Mouse (Mus musculus) monocyte, adult 5-6 weeks (primary cell): ENCODE results near the gene Hspb6. TPM values are rescaled to one million over a fixed set of nuclear protein-coding genes. Genes with fewer than 3 reads are reported as not detected.

Experiments used
- ATAC-seq: fragments of 153-309, 156-312 bp; replicated peaks from 2 replicates; pipeline ENCODE4 v1.8.0; 2017; ENCODE audit warnings: mild to moderate bottlenecking; ENCODE audit not compliant: low TSS enrichment, insufficient number of reproducible peaks, severe bottlenecking, poor library complexity, low FRiP score
- total RNA-seq: library from RNA; stranded (forward); fragments of 200-1000, 200-491, 200-594 nt; gene quantifications from 3 replicates; pipeline ENCODE4 v1.2.3, GENCODE M21; 2017

The Hspb6 gene
- total RNA-seq, 1 experiment from 2014 or later, result 0.19 TPM

DNA sequence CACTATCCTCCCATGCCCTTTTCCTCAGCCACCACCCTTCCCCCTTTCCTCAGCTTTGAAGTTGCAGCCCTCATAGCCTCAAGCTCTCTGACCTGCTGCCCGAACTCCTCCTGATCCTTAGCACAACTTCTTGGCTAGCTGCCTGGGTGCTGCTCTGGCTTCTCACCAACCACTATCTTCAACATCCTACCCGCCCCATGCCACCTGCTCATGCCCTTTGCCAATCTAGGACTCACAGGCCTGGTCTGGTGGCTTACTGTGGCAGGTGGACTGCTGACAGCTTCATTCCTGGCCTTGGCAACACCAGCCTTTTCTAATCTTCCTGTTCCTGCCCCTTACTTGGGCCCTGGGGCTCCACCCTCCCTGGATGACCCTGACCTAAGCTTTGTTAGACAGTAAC is 21.0 kb downstream of the Hspb6 start:
- ATAC-seq, result no peak

DNA sequence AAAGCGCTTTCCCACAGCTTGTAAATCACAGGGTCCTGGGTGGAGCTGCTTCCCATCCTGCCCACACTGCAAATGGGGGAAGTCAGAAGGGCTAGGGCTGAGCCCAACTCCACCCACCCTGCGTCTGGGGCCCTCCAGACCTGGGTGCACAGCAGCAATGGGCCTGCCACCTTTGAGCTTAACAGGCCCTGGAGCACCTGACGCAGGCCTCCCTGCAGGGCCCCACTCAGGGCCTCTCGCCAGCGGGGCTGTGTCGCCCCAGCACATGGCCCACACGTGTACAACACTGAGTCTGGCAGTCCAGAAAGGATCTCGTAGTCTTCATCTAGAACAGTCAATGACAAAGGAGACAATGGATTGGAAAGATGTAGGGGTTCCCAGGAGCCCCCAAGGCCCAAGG is 28.0 kb downstream of the Hspb6 start:
- no peak for ATAC-seq

DNA sequence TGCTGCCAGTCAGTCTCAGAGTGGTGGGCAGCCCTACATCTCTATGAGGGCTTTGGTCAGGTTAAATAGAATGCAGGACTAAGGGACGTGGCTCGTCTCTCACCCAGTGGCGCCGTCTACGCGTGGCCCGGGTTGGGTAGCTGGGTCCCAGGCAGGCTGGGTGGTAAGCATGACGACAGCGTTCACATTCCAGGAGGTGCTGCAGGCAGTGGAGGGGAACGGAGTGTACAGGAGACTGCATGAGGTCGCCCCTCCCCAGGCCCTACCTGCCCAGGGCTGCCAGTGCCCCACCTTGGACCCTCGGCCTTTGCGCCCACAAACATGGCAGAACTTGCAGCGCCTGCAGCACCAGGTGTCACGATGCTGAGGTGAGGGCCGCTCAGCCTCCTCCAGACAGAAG is 29.6 kb downstream of the Hspb6 start:
- no peak for ATAC-seq

DNA sequence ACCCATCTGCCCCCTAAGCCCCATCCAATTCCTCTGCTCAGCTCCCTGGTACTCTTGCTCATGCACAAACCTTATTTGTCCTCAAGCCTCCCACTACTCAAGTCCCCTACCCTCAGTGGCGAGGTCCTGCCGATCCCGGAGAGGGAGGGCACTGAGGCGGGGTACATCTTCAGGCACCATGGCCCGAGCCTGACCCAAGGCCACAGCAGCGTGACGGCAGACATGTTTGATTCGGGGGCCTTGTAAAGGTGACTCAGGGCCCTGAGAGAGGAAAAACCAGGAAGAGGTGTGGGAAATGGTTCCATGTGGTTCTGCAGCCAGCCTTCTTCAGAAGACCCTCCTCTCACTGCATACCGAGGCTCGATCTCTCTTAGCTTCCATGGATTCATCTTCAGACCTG is 32.4 kb downstream of the Hspb6 start:
- no peak for ATAC-seq

DNA sequence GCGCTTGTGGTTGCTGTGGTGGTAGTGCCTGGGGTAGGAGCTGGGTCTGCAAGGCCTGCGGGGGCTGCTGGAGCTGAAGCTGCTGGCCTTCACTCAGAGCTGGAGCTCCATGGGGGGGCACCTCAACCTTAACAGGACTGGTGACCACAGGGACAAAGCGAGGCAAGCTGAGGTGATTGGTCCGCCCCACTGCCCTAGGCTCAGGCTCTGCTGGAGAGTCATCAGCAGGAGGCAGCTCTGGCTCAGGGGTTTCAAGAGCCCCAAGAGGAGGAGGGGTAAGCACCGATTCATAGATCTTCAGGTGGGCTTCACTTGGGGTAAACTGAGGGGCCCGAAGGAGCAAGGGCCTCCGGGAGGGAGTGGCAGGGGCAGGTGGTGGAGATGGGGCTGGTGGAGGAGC is 33.2 kb downstream of the Hspb6 start:
- ATAC-seq, result no peak

DNA sequence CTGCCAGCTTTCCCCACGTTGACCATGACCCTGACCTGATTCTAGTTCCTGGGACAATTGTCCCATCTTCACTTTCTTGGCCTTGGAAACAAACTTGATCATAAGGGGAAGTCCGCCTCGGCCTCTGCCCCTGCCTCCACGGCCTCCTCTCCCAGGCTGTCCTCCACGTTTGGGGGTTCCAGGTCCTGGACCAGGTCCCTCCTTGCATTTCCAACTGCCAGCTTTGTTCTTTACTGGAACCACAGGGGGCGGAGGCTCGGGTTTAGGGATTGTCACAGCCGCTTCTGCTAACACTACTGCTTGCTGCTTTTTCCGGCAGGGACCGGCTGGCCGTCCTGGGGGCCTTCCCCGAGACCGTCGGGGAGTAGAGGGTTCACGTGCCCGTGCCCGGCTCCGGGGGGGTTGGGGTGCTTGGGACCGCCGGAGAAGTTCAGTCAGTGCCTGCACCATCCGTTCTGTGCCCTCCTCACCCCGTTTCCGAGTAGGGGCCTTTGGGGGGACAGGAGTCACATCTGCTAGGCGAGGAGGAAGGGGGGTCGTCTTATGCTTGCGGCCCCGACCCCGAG is 34.6 kb downstream of the Hspb6 start:
- ATAC-seq, result no peak

DNA sequence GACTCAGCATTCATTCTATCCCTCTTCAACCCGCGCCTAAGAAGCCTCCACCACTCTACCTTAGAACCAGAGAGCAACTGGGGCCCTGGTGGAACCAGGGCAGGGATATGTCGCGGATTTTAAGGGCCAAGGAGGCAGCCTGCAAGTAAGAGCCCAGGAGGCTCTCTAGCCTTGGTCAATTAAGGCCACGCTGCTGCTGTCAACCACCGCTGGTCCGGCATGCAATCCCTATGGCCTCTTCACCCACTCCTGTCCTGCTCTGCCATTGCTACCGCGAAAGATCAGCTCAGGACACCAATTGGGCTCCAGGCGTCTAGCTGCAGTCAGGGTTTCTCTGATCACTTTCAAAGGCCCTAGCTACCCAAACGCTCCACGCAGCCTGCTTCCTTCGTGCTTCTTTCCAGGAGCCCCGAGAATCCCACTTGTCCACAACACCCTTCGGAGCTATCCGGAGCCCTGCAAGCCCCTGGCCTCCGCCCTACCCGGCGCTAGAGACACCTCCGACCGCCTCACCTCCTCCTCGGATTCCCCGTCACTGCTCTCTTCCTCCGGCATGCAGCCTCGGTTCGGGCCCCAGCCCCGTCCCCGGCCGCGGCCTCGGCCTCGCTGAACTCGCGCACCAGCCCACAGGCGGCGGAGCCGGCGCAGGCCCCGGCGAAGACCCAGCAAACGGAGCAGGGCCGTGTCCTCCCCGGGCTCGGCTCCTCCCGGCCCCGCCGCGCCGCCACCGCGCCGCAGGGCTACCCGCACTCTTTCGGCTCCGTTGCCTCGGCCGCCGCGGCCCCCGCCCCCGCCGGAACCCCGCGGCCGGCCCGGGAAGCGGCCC is 36.1 kb downstream of the Hspb6 start:
- no peak for ATAC-seq

DNA sequence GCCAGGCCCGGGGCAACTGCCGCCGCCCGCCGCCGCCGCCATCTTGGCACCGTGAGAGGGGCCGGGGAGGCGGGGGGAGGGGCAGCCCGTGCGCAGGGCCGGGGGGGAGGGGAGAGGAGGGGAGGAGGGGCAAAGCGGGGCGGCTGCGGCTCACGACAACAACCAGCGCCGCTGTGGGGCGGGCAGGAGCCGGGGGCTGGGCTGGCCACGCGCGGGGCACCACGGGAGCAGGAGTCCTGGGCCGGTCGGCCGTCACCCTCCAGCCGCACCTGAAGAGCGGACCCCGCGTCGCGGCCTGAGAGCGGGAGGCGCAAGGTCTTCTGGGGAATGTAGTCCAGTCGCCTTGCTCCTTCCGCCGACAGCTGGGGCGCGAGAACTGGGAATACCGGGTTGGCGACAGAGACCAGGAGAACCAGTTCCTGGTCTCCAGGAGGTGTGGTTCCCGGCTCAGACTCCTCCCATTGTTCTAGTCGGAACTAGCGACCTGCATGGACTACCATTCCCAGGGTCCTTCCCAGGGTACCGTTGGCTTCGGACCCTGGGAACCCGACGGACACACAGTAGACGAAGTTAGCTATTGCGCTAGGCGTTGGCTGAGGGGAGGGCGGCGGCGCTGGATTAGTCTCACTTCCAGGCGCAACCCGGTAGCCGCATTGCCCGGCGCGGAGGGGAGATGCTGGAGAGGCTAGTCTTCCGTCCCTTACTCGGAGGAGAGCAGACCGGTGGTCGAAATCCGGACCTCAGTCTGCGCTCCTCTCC is 36.9 kb downstream of the Hspb6 start, which contains the start of gene Kmt2b:
Gene Kmt2b, minus strand, starts transcription at position 51 of the 759 bp plus-strand sequence.
- ATAC-seq, result peak; percentile 73

DNA sequence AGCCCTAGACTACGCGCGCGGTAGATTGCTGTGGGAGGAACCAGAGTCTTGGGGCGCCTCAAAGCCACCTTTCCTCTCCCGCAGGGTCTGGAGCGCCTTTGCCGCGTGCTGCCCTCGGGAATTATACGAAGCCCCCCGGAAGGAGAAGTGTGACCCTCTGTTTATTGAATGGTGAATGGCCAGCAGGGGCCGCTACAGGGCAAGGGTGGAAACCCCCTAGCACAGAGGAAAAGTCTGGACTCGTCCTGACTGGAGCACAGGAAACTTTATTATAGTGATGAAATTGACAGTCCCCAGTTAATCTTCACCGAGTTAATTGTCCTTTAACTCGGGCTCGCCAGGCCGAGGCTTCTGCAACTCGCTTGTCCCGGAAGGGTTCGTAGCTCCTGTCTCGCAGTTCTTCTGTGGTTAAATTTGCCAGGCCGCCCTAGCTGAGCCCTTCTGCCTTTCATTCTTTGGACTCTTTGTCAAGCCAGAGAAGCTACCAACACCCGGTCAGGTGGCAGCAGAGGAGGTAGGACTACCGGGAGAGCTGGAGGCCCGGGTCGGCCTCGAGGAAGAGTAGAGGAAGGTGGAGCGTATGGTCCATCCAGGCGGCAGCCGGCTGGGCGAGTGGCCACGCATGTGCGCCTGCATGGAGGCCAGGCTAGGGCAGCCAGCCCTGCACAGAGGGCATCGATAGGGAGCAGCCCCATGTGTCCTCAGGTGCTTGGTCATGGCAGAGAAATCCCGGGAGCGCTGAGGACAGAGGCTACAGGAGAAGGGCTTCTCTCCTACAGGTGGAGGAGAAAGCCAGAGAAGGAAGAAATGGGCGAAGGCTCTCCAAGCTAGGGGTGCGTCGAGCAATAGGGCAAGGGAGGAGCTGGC is 37.7 kb downstream of the Hspb6 start:
- peak; percentile 3 for ATAC-seq

DNA sequence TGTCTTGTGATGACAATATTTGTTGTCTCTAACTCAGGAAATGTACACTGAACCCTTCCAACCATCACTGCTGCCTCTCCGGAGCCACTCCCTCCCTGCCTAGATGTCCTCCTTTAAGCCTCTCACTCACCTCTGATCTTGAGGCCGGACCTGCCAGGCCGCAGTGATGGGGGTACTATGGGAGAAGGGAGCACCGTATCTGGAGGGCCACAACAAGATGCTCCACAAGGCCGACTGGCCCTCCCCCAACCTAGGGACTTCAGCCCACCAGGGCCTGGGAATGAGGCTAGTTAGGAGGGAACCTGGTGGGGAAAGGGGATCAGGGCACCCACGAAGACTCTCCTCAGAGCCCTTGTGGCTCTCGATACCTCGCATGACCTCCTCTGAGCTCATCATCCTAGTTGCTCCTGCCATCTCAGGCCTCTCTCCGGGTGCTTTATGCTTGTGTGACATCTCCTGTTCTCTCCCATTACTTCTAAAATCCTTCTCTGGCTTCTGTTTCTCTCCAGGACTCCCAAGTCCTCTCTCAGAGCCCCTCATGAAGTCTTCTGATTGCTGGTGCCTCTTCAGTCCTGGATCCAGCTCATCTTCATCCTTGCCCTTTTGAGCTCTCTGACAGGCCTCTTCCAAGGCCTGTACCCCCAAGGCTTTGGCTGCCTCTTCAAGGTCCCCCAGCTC is 39.1 kb downstream of the Hspb6 start:
- ATAC-seq, result no peak

DNA sequence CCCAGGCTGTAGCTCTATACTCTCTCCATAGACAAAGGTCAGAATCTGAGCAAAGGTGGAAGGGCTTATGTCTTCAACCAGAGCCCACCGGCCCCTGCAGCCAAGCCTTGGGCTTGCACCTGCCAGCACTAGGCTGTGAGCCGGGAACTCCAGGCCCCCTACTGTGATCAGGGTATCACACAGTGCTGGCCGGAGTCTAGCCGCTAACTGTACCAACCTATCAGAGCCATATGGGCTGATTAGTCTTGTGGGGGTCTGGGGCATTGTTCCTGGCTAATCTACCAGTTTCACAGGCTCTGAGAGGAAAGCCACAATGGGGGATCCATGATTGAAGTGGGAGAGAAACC is 39.6 kb downstream of the Hspb6 start:
- no peak for ATAC-seq

DNA sequence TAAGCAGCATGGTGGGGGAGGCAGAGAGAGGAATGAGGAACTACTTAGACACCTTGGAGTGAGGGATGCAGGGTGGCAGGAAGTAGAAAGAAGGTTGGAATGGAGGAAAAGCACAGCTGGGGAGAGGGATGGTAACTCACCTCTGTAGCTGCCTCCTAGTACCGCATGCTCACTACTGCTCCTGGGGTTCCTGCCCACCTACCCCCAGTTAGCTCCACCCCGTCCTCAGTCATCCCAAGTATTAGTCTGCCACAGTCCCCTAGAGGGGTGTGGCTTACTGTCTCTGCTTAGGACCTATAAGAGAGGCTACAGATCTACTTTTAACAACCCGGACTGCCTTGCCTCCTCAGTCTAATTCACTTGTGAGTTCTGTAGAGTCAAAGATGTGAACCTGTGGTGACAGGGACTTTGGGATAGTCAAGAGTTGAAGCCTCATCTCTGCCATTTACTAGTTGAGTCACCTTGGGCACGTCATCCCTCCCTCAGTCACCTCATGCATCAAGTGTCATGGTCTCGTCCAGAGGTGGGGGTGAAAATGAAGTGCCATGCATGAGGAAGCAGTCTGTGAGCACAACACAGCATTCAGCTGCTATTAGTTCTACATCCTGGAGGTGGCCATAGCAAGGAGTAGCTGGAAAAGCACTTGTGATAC is 40.9 kb downstream of the Hspb6 start:
- no peak for ATAC-seq

DNA sequence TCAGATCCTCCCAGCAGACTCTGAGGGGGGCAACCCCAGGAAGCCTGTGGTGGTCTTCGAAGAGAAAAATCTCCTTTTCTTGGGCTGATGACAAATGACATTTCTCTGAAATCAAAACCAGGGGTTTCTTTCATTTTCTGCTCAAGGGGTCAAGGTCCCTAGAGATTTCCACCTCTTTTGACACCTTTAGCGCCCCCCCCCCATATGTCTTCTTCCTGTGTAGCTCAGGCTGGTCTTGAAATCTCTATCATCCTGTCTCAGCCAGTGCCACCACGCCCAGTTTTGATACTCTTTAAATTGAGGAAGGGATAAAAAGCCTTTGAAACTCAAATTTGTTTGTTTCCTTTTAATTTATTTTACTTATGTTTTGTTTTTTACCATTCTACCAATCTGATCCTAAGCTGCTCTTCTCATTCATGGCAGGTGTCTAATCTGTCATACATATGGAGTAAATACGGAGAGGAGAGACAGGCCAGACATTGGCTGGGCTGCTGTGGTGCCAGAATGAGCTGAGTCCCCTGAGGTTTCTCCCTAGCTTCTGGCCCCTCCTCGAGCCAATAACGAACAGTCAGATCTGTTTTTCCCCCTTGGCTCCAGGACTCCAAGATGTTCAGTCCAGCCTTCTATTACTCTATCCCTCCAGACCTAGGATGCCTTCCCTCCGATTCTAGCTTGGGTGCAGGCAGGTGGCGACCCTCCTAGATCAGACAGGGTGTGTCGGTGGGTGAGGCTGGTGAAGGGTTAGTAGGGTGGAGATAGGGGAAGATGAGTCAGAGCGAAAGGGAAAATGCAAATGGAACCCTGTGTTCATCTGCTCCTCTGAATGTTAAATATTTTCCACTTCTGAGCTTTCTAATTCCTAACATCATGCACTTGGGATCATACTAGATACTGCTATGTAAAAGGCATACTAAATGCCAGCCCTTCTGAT is 41.9 kb downstream of the Hspb6 start:
- ATAC-seq, result no peak

DNA sequence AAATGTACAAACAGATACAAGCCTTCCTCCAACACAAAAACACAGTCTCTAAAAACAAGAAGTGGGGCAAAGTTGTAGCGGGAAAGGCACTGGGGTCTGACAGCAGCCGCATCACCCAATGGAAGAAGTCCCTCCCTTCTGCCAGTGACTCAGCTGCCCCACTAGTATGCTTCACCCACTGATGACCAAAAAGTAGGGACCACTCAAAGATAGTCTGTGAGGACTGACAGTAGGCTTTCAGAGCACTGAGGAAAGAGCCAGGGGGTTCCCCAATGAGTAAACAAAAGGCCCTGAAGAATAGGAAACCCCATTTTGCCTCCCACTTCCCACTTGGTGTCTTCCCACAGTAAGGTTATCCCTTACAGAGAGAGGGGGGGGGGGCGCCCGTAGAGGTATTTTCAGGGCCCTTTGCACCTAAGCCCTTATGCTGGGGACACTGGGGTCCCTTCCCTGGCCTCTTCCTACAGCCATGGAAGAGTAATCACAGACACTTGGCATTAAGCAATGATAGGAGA is 42.6 kb downstream of the Hspb6 start:
- ATAC-seq, result no peak

DNA sequence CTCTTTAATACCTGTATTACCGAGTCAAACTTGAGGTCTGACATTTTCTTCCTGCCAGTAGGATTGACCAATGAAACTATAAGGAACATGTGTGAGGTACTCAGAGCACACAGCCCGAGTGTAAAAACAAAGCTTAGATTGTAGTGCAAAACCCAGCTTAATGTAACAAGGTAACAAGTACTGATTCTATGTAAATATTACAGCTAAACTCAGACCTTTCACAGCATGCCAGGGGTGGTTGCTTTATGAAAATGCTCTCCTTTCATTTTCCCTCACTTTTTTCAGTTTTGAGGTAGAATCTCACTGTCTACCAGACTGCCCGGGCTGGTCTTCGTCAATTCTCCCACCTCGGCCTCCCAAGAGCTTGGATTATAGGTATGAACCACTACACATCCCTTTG is 44.1 kb downstream of the Hspb6 start:
- no peak for ATAC-seq

DNA sequence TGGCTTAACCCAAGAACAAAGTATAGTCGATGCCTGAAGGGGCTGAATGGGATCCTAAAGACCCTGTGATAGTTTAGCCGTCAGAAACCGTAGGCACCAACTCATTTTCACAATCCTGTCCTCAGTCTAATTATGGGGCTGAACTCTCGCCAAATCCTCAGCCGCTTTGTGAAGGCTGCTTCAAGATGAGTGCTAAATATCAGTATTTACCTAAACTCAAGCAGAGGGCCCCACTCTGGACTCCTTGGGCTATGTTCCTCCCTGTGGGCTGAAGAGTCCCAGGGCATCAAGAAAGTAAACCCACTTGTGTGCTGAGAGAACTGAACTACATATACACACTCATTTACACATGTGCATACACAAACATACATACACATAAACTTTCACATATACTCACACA is 44.8 kb downstream of the Hspb6 start:
- ATAC-seq, result no peak

DNA sequence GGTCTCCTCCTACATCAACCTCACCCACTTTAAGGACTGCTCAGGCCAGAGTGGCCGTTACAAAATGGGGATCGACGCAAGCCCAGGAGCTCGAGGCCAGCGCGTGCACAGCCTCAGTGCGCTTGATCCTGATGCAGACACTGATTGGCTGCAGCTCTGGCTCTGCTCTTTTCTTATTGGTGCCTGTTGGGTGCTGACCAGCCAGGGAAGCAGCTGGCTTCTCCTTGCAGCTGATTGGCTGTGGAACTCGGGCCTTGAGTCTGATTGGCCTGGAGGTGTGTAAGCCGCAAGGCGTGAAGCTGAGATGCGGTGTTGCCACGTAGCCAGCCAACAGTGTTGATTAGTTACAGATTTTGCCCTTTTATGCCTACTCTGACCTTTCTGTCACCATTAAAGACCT is 46.8 kb downstream of the Hspb6 start, which contains the start of gene Zbtb32:
Gene Zbtb32, minus strand, starts transcription at position 124 of the 400 bp plus-strand sequence.
- ATAC-seq, result no peak
